Mouse (Mus musculus) urinary bladder, postnatal 36 days (tissue): ENCODE measurements at regions not wholly inside any gene's neighbourhood (a gene's known extent, or its start where the extent isn't known, plus 50 kb on each side); places are given as distances from the start of the nearest gene placed in this dataset.
A peak's percentile ranks its signal among the peaks of the same experiment; 100 is the strongest.
"Not testable (repeated sequence)": the region's sequence is repeated elsewhere in the genome, so short reads cannot be mapped to it uniquely, and the experiment has no call there.

Experiments used
- DNase-seq, 2 experiments: peaks; one replicate each; pipeline ENCODE4 v3.0.0; 2022; ENCODE audit warnings: low spot score in 2 of 2, mixed read lengths in 1 of 2

DNA sequence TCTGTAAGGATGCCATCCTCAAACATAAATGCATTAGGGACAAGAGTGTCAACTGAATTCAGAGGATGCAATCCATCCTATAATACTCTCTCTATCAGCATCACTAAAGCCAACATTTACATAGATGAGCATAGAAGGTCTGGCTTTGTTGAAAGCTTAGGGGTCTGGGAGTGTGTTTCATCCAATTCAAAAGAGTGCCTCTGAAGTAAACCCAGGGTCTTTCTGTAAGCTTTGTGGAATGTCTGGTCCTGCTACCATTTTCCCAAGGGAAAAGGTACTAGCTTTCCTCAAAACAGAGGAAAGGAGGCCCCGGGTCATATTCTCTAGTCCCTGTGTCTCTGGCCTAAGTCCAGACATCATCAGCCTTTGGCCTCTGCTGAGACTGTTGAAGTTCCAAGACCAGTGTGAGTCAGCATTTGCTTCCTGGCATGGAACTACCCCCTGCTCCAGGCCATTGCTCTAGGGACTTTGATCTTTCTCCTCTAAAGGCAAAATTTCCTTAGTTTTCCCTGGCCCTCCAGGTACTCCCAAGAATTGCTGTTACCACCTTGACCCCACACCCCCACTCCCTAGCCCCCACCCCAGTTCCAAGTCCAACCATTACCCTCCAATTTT, 280.0 kb upstream of the Jarid2 start:
- peak in 1 of 2 experiments; percentile 44 for DNase-seq

DNA sequence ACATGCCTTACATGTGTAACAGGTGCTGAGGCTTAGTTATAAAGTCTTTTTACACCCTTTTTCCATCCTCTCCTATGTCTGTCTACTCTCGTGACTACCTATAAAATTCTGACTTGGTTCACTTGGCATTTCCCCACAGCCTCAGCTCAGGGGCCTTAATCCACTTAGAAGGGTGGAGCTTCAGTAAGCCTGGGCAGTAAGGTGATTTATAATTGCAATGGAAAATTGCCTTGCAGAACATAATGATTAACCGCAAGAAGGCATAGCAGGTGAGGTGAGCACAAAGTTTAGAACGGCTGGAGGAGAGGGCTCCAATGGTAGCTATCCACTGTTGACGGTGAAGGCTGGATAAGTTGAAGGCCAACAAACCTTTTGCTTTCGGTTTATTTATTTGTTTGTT, 278.1 kb upstream of the Jarid2 start:
- DNase-seq = no peak

DNA sequence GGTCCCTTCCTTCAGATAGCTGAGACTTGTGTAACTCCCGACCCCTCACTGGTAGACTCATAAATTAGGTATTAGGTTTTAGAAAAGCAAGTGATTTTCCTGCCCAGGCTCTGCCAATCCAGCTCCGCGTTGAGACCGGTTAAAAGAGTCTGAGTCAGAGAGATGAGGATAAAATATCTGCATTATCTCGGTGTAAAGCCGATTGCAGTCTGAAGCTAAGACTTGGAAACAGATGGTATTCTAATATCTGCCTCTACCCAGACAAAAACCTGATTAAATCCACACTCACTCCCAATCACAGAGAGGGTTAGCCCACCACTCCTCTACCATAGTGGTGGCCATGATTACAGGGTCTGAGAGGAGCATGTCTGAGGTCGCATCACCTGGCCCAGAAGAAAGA, 276.1 kb upstream of the Jarid2 start:
- no peak for DNase-seq

DNA sequence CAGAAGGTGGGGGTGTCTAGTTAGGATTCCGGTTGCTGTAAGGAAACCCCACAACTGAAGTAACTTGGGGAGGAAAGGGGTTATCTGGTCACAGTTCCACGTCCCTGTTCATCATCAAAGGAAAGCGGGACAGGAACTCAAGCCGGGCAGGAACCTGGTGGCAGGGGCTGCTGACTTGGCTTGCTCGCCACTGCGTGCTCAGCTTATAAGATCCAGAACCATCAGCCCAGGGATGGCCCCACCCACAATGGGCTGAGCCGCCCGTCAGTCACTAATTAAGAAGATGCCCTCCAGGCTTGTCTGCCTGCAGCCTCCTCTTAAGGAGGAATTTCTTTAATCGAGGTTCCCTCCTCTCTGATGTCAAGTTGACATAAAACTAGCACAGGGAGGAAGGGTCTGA, 275.1 kb upstream of the Jarid2 start:
- no peak for DNase-seq

DNA sequence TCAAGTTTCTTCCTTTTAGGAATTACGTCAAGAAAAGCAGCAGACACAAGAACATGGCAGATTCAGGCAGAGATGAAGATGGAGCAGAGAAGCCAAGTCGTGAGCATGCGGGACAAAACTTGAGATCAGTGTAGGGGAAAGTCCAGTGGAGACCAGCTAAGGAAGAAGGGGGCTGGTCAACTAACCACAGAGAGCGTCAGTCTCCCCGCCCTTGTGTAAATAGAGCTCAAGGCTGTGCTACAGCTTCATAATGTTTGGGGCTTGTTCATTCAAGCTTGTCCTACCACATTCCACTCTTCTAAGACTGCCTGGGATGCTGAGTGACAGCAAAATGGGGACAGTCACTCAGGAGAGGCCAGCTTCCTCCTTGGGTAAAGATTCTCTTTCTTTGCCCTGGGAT, 274.1 kb upstream of the Jarid2 start:
- DNase-seq = no peak

DNA sequence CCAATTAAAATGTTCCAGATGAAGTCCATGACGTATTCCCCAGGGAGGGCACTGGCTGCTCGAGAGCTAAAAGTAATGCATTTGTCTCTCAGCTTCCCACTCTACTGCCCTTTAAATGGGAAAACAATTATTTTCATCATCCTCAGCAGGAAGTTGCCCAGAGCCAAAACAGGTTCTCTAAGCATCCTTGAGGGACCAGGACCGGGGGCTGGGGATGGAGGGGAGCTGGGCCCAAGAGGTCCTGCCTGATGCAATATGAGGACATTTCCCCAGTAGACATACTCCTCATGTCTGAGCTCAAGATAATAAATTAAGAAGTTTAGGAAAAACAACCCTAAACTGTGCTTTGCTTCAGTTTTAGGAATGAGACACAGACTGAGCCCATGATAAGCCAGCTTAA, 270.5 kb upstream of the Jarid2 start:
- no peak for DNase-seq

DNA sequence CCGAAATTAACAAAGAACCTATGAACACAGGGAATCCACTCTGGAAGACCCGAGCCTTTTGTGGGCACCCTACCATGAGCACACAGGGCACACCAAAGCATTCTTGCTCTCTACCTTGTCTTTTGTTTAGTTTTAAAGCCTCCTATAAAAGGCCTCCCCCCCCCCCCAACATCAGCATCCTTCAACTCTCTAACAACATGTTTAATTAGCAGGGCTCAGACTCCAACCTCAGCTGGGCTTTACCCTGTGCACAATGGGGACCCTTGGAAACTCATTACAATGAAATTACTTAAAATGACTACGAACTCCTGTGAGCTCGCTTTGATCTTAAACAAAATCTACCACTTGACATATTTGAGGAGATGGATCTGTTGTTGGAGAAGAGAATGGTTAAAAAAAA, 270.1 kb upstream of the Jarid2 start:
- DNase-seq = no peak

DNA sequence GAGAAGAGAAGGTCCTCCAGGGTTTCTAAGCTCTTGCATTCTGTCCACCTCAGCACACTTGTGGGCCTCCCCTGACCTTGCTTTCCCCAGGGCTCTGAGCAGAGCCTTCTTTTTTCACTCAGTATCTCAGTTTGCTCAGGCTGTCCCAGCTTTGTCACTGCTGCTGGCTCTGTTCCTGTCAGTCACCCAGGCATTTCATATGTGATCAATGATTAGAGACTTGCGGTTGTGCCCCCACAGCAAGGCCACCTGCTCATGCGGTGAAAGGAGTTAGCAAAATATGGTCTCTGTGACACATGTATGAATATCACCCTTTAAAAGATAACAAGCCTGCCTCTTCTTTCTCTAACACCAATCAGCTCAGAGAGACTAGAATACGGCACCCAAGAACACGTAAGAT, 265.6 kb upstream of the Jarid2 start:
- no peak for DNase-seq

DNA sequence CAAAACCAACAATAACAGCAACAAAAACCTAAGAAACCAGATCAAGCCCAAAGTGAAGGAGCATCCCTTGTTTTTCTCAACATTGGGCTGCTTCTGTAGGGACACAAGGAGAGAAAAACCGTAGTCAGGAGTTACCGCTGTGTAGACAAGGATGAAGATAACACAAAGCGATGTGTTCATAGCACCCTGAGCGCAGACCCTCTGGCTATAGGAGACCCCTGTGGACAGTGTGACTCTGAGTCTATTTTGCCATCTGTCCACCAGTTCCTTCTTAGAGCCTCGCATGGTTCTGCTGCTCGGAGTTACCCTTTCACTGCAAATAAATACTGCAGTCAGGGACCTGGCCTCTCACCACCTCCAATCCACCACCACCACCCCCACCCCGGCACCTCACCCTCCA, 263.7 kb upstream of the Jarid2 start:
- DNase-seq = no peak

DNA sequence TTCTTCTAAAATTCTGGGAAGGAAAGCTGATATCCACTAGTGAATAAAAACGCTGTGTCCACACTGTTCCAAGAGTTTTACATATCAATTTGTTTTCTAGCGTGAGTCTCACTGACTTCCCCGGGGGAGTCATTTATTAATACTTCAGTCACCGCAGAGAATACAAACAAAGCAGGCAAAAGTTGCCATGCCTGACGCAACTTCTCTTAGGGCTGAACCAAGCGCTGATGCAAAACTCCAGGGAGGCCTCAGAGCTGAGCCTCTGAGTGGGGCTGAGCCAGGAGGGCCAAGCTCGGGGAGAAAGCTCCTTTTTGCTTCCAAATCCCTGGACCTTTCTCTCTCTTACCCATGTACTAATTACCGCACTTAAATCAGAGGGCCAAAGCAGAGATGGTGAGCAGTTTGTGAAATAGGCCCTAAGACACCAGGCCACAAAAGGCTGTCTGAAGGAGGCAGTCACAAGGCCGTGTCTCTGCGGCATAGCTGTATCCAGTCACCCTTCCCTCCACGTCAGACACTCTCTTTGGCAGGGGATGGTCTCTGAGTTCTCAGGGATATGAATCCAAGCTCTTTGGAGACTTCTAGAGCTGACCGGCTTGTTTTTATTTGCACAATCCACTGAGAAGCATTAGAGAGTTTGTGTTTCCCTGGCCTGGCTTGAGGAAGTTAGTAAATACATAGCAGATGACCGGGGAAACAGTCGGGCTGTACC, 260.2 kb upstream of the Jarid2 start:
- DNase-seq = peak in 1 of 2 experiments; percentile 72

DNA sequence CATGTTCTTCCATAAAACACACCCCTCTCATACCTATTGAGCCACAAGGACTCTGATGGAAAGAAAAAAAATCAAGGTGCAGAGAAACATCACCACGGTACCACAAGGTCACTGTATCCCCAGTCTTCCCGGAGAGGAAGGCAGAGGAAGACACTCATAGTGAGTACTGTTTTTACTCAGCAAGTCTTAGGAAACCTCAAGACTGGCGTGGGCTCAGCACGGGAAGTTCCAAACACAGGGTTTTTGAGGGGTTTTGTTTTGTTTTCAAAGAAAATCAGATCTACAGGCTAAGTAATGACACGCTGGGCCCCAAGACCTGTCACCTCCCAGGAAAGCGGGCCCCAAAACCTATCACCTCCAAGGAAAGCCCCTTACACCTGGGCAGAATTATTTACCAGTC, 259.6 kb upstream of the Jarid2 start:
- no peak for DNase-seq

DNA sequence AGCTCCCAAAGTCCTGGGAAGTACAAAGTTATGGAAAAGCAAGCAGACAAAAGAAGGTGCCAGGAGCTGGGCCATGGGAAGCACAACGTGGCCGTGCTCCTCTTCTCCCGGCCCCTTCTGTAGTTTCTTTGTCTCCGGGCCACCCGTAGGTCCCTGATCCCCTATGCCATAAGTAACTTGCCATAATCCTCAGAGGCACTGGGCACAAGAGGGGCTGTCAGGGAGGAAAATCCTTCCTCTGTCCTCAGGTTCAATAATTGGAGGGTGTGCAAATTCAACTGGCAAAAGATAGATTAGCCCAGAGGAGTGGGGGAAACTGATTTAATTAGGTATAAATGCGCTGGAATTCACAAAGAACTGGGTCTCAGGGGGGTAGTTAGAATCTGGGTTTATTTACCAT, 256.1 kb upstream of the Jarid2 start:
- DNase-seq = no peak

DNA sequence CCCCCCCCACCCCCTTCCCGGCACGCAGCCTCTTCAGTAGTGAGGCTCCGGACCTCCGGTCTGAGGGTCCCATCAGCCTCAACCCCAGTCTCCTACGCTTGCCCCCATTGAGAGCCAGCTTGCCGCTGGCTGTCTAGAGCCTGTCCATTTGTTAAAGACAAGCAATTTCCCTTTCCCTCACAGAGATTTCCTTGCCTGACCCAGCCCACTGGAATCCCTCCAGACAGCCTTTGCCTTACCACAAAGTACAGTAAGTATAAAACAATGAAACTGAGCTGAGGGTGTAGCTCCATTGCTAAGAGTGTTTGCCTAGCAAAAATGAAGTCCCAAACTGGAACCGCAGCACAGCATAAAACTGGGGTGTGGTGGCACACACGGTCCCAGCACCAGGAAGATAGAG, 252.4 kb upstream of the Jarid2 start:
- DNase-seq = peak in 1 of 2 experiments; percentile 51

DNA sequence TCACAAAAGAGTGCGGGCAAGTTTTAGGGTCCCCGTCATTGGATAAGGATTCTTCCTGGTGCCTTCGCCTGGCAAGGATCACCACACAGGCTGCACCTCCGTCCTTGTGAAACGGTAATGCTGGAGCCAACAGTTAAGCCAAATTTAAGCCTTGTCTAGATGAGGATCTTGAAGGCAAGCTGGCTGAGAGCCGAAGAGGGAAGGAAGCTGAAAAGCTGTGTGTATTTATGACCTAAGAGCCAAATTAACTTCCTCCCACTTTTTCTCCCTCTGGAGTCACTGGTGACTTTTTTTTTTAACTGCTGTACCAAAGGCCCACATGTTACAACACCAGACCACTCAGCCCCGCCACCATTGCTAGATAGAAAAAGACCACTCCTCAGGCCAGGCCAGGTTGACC, 249.1 kb upstream of the Jarid2 start:
- DNase-seq = no peak

DNA sequence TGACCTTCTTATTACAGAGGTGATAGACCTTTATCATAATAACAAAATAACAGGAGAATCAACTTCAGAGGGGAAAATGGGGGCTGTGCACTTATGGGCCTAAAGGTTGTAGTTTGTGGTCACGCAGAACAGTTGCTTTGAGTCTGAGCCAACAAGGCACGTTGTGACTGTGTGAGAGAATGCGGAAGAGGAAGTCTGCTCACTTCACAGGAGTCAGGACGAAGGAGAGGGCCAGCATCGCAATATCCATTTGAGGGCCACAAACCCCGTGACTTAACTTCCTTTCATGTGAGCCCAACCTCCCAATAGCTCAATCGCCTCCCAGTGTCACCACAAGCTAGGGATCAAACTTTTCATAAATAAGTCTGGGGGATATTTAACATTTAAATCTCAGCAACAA, 246.6 kb upstream of the Jarid2 start:
- DNase-seq = no peak

DNA sequence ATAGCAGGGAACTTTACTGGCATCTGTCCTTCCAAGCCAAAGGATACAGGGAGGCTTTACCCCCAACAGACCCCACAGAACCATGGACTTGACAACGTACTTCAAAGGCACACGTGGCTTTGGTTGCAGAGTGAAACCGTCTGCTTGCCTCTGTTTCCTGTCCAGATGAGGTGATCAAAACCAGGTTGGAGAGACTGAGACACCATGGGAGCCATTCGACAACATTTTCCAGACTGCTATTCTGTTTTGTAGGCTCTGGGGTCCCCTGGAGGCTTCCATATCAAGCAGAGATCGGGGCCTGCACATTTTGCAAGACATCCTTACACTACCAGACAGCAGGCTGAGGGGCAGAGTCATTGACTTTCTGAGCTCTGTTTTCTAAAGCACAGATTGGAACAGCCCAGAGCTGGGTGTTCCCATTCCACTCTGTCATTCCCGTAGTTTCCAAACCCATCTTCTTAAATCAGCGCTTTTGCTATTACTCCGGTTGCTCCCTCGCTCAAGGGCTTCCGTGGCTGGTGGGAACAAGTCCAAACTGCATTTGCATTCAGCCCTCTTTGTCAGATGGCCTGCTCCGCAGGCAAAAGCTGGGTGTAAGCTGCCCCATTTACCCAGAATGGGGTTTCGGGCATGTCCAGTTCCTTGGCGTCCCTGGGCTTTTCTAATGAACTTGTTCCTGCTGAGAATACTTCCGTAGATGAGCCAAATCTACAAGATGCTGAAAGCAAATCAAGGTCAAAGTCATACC, 244.5 kb upstream of the Jarid2 start:
- no peak for DNase-seq

DNA sequence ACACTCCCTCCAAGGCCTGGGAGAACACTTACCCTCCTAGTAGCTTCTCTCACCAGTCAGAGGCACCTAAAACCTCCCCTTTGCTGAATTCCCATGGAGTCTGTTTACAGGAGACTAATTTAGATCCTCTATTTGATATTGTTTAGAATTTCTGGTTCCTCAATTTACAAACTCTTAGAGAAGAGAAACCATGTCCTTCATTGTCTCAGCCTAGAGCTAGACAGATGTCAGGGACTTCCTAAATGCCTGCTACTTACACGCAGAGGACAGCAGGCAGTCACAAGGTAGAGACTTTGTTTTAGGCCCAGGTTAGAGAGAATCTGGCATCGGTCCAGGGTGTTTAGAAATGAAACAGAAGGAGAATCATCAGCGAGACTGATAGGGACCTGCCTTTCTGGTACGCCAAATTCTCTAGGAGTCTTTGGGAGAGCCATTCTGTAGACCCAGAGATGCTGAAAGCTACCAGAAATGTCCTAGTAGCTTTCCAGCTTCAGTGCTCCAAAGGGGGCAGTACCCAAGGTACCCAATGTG, 238.3 kb upstream of the Jarid2 start:
- DNase-seq = no peak

DNA sequence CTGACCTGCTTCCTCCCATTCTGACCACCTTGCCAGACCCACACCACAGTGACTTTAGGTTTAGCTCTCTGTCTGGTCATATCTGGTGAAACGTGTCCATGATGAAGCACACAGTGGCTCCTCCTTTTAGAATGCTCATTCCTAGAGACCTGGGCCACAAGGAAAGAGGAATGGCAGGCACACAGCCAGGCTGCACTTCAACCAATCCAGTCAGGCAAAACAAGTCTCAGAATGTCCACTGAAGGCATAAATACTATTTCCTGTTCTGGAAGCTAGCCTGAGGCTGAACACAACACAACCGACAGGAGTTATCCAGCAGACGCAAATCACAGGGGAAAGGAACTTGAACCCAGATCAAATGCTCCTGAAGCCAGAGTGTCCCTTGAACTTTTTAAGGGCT, 235.4 kb upstream of the Jarid2 start:
- no peak for DNase-seq

DNA sequence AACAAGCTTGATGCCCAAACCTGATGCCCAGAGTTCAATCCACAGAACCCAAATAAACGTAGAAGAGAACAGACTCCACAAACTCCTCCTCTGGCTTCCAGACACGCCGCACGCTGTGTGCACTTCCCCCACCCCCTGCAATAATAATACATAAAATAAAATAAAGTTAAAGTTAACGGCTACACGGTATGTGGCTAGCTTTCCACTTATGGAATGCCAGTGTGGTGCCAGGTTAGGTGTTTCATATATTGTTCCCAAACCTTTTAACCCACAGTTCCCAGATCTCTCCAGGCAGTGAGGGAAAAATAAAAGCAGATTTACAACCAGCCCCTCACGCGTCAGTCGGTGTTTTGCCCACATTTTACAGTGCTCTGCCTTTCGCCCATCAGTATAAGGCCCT, 233.8 kb upstream of the Jarid2 start:
- no peak for DNase-seq

DNA sequence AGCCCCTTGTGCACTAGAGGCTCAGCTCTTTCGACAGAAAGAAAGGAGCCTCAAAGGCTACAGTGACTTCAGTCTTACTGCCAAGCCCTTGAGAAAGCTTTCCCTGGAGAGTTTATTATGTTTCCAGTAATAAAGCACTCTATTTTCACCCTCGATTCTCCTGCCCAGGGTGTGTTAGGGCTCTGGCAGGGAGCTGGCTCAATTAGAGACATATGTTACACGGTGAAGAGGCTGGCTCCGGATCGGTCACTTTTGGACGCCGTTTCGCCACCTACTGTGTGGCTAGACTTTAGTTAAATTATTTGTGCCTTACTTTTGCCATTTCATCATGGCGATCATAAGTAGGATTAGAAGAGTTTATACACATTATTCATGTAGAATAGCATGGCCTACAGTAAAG, 232.7 kb upstream of the Jarid2 start:
- DNase-seq = no peak

DNA sequence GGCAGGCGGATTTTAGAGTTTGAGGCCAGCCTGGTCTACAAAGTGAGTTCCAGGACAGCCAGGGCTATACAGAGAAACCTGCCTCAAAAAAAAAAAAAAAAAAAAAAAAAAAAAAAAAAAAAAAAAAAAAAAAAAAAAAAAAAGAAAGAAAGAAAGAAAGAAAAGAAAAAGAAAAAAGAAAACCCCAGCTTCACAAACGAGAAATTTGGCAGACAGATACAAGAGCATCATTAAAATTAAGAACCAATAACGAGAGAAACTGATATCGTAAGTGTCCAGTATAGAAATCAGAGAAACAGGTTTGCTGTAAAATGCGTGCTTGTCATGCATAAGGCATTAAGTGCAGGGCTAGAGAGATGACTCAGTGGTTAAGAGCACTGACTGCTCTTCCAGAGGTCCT, 228.4 kb upstream of the Jarid2 start:
- DNase-seq = not testable (repeated sequence)

DNA sequence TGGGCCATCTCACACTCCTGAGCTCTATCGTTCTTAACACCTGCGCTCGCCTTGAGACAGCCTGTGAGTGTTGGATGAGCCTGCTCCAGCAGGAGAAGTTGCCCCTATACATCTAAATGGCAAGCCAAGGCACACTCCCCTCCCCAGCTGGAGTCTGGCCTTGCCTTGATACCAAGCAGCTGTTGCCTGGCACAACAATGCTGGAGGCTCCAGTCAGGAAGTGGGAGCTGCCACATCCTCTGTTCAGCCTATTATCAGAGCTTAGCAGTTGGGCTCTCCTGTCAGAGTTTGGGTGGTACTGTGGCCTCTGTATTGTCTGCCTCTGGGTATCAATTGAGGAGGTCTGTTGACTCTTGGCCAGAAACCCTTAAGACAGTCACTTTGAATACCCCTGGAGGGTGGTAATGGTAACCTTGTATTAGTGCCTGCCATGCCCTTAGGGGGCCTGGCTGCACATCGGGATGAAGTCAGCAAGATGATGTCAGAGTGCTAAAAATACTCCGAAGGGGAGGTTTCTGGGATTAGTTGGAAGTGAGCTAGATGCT, 227.4 kb upstream of the Jarid2 start:
- DNase-seq = no peak
